19 mouse cellular contexts compared by ENCODE assay signal in genomic region chr13:13485682-13486081, GRCm38 (mm10). TPM values are rescaled to one million over a fixed set of nuclear protein-coding genes. Genes with fewer than 3 reads are reported as not detected.
DNase-seq lines count a peak whose midpoint lies in the region; ATAC-seq and TF ChIP-seq lines count a peak whose summit lies in the region.
"Had no signal": no experiment of that assay in that cellular context is flagged by ENCODE, and none has a peak within 500 bp of the region (broad histone marks: within the 10 kb centered on the region; RNA-seq: fewer than 3 reads in every experiment).

No protein-coding gene starts in this region.

- H3K4me3 ChIP-seq in hindbrain, embryonic 10.5 days: no peak overlapping the region
- H3K4me3 ChIP-seq in hindbrain, postnatal 0 days (ENCODE audit: low read length): no peak overlapping the region
- H3K4me3 ChIP-seq in intestine, embryonic 16.5 days (ENCODE audit: low read length): no peak overlapping the region
- H3K4me3 ChIP-seq in kidney, embryonic 16.5 days (ENCODE audit: low read length): no peak overlapping the region

- no peaks in the 10 kb centered on the region for H3K36me3 ChIP-seq in hindbrain, embryonic 10.5 days
- H3K36me3 ChIP-seq in hindbrain, postnatal 0 days (ENCODE audit: insufficient read depth, low read length): no peaks in the 10 kb centered on the region
- no peaks in the 10 kb centered on the region; the same call in 1 of the 2 replicates for H3K36me3 ChIP-seq in intestine, embryonic 16.5 days (ENCODE audit: control insufficient read depth, insufficient read depth, low read length)
- H3K36me3 ChIP-seq in kidney, embryonic 16.5 days (ENCODE audit: insufficient read depth, low read length): peaks cover 10% of the 10 kb centered on the region

- H3K27ac ChIP-seq in hindbrain, embryonic 10.5 days: peak overlapping the region; percentile 50
- H3K27ac ChIP-seq in hindbrain, postnatal 0 days: no peak overlapping the region
- H3K27ac ChIP-seq in intestine, embryonic 16.5 days (ENCODE audit: low read length): no peak overlapping the region
- H3K27ac ChIP-seq in kidney, embryonic 16.5 days (ENCODE audit: low read length): no peak overlapping the region

- H3K9me3 ChIP-seq in hindbrain, embryonic 10.5 days: no peaks in the 10 kb centered on the region
- H3K9me3 ChIP-seq in hindbrain, postnatal 0 days (ENCODE audit: low read length): no peaks in the 10 kb centered on the region
- H3K9me3 ChIP-seq in intestine, embryonic 16.5 days (ENCODE audit: control insufficient read depth, low read length): no peaks in the 10 kb centered on the region
- H3K9me3 ChIP-seq in kidney, embryonic 16.5 days (ENCODE audit: low read length): no peaks in the 10 kb centered on the region

- H3K4me2 ChIP-seq in hindbrain, postnatal 0 days (ENCODE audit: low read depth, low read length): no peak overlapping the region
- H3K4me2 ChIP-seq in intestine, embryonic 16.5 days (ENCODE audit: low read depth, low read length): no peak overlapping the region
- no peak overlapping the region for H3K4me2 ChIP-seq in kidney, embryonic 16.5 days (replicated peaks; ENCODE audit: low read depth, low read length)
- H3K4me2 ChIP-seq: liver, embryonic 11.5 days had no signal

- no peak for ATAC-seq in hindbrain, postnatal 0 days
- no peak for ATAC-seq in intestine, embryonic 16.5 days
- ATAC-seq in kidney, embryonic 16.5 days (ENCODE audit: low FRiP score, low TSS enrichment): no peak
- ATAC-seq: midbrain, embryonic 16.5 days had no signal

- no peak for TF ChIP-seq CTCF in hindbrain, postnatal 0 days (IDR thresholded peaks at IDR 0.05; ENCODE audit: low read depth)

- 74% methylated on average over 4 of the region's 4 CpGs for WGBS in hindbrain, embryonic 10.5 days
- WGBS in hindbrain, postnatal 0 days: 65% methylated on average over 4 of the region's 4 CpGs
- 72% methylated on average over 4 of the region's 4 CpGs for WGBS in intestine, embryonic 16.5 days
- WGBS in kidney, embryonic 16.5 days: 70% methylated on average over 4 of the region's 4 CpGs

- H3K4me1 ChIP-seq in hindbrain, embryonic 10.5 days (replicated peaks): peaks cover 48% of the 10 kb centered on the region
- H3K4me1 ChIP-seq in hindbrain, postnatal 0 days (ENCODE audit: insufficient read depth, low read length): no peaks in the 10 kb centered on the region
- H3K4me1 ChIP-seq in intestine, embryonic 16.5 days (ENCODE audit: control insufficient read depth, insufficient read depth, low read length): no peaks in the 10 kb centered on the region
- H3K4me1 ChIP-seq in kidney, embryonic 16.5 days (ENCODE audit: insufficient read depth, low read length): no peaks in the 10 kb centered on the region

- H3K27me3 ChIP-seq in hindbrain, embryonic 10.5 days (ENCODE audit: insufficient read depth, poor library complexity, severe bottlenecking): no peaks in the 10 kb centered on the region
- no peaks in the 10 kb centered on the region for H3K27me3 ChIP-seq in hindbrain, postnatal 0 days (ENCODE audit: insufficient read depth, low read length)
- H3K27me3 ChIP-seq in intestine, embryonic 16.5 days (replicated peaks; ENCODE audit: control insufficient read depth, insufficient read depth, low read length): no peaks in the 10 kb centered on the region
- no peaks in the 10 kb centered on the region for H3K27me3 ChIP-seq in kidney, embryonic 16.5 days (ENCODE audit: insufficient read depth, low read length)

- no peak overlapping the region for H3K9ac ChIP-seq in hindbrain, postnatal 0 days (replicated peaks; ENCODE audit: low read length)
- H3K9ac ChIP-seq in intestine, embryonic 16.5 days (ENCODE audit: low read depth, low read length): no peak overlapping the region
- H3K9ac ChIP-seq in kidney, embryonic 16.5 days (replicated peaks; ENCODE audit: low read length): no peak overlapping the region

- intact Hi-C loops in gastrocnemius, postnatal 14 days (cut with DNase I; ENCODE audit: low total_unique reads): no loop called here
- intact Hi-C loops in heart, postnatal 36 days (cut with DNase I): no loop called here

- no peak for DNase-seq in hindbrain, embryonic 10.5 days (ENCODE audit: low spot score)
- DNase-seq in hindbrain, postnatal 0 days (ENCODE audit: low spot score): no peak
- peak; percentile 18 for DNase-seq in ovary, postnatal 36 days (ENCODE audit: low spot score)
- no peak for DNase-seq in ovary, postnatal 14 days (ENCODE audit: low spot score)
- peak; percentile 49 for DNase-seq in gastrocnemius, postnatal 14 days
- peak; percentile 57 to 70 for DNase-seq in heart, postnatal 36 days
- DNase-seq: adrenal gland, postnatal 36 days; cerebellum, adult 18-20 months; cerebellum, postnatal 25 days; kidney, adult 8-10 months; kidney, postnatal 25 days; lung, adult 2 months; thymus, postnatal 36 days had no signal

RNA-seq across cellular contexts. Expression of gene Nid1, which starts 48.3 kb away (rescaled TPM):
- 43.9 and 49.3 TPM in 2 replicates for polyA plus RNA-seq in hindbrain, embryonic 10.5 days (2016; fragmentation: Nextera tagmentation; extraction: Ambion mirVana)
- total RNA-seq in hindbrain, postnatal 0 days (2014; rRNA removed): 120 and 136 TPM in 2 replicates
- polyA plus RNA-seq in hindbrain, postnatal 0 days (2015; fragmentation: Nextera tagmentation; extraction: Ambion mirVana): 51.9 and 56.7 TPM in 2 replicates
- total RNA-seq in gastrocnemius, postnatal 14 days (2021): 100 to 1,000 TPM; 169 to 193 TPM
- total RNA-seq in heart, postnatal 36 days (2021): 100 to 1,000 TPM in 1 of 2 experiments, 10 to 100 TPM in 1; 81.2 to 107 TPM
- polyA plus RNA-seq in intestine, embryonic 16.5 days (2015; fragmentation: Nextera tagmentation; extraction: Ambion mirVana): 58.7 and 69.7 TPM in 2 replicates
- polyA plus RNA-seq in kidney, embryonic 16.5 days (2015; fragmentation: Nextera tagmentation; extraction: Ambion mirVana): 130 and 135 TPM in 2 replicates
- total RNA-seq: granulocyte monocyte progenitor cell, adult 5-6 weeks; megakaryocyte, adult 5-6 weeks had no signal

Comparison
In these comparisons a context has a peak if more than half of its experiments do, and no peak if none do; other contexts are left out.
1. DNase-seq: peak in ovary, postnatal 36 days (single experiment), gastrocnemius, postnatal 14 days (single experiment) and heart, postnatal 36 days (2 of 2); none in hindbrain, embryonic 10.5 days (single experiment), hindbrain, postnatal 0 days (single experiment) and ovary, postnatal 14 days (single experiment).